Mouse (Mus musculus) olfactory bulb, adult 2 months (tissue): ENCODE results near the gene Chka.

ENCODE experiments used
- CTCF ChIP-seq: fragments of 200-500 bp; IDR thresholded peaks from 2 replicates; pipeline ENCODE4 v1.5.1; 2012; ENCODE audit warnings: low read depth, mild to moderate bottlenecking, low read length, moderate library complexity; ENCODE audit not compliant: insufficient read depth
- POLR2A ChIP-seq: fragments of 200-500 bp; IDR thresholded peaks from 2 replicates; pipeline ENCODE4 v1.6.1; 2012; ENCODE audit warnings: mild to moderate bottlenecking, low read depth, low read length, moderate library complexity; ENCODE audit not compliant: insufficient read depth

DNA sequence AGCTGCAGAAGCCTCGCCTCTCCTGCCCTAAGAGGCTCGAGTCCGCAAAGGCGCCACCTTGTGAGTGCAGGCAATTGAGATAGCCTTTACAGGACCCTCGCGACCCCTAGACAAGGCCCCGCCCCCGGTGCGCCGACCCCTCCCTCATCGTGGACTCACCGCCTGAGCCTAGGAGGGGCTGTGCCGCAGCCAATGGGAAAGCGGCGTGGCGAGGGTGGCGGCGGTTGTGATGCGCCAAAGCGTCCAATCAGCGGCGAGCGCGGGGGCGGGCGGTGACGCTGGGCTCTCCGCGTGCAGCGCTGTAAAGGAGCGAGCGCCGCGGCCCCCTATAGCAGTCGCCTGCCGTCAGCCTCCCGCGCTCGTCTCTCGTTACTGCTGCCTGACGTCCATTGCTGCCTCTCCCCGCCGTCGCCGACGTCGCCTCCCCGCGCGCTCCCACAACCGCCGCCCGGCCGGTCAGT lies at the start of gene Chka:
- no peak for TF ChIP-seq CTCF
- TF ChIP-seq POLR2A, result peak; percentile 100
